Mouse (Mus musculus): ENCODE data around the gene Clybl.

Clybl gene

GRCm38 (mm10) chr14:122251346-122251745 is 69.8 kb downstream of the Clybl start:
- no peak for DNase-seq

GRCm38 (mm10) chr14:122255562-122256260 is 74.2 kb downstream of the Clybl start:
- no peak for DNase-seq

GRCm38 (mm10) chr14:122256261-122256634 is 74.7 kb downstream of the Clybl start:
- no peak for DNase-seq

- DNase-seq = no peak
Observed at GRCm38 (mm10) chr14:122258297-122258696, 76.8 kb downstream of the Clybl start.

- DNase-seq = no peak
Observed at GRCm38 (mm10) chr14:122261250-122261649, 79.7 kb downstream of the Clybl start.

GRCm38 (mm10) chr14:122262851-122263659 is 81.6 kb downstream of the Clybl start:
- DNase-seq = no peak

GRCm38 (mm10) chr14:122265214-122265613 is 83.7 kb downstream of the Clybl start:
- DNase-seq = no peak

GRCm38 (mm10) chr14:122267590-122267989 is 86.1 kb downstream of the Clybl start:
- DNase-seq = no peak

GRCm38 (mm10) chr14:122271104-122271746 is 89.7 kb downstream of the Clybl start:
- no peak for DNase-seq

- DNase-seq = no peak
Observed at GRCm38 (mm10) chr14:122277142-122277541, 95.6 kb downstream of the Clybl start.

- DNase-seq = no peak
Observed at GRCm38 (mm10) chr14:122279462-122280308, 98.2 kb downstream of the Clybl start.

GRCm38 (mm10) chr14:122280309-122281071 is 99.0 kb downstream of the Clybl start:
- no peak for DNase-seq

GRCm38 (mm10) chr14:122281072-122281634 is 99.6 kb downstream of the Clybl start:
- DNase-seq = no peak

- no peak for DNase-seq
Observed at GRCm38 (mm10) chr14:122283959-122284358, 102.5 kb downstream of the Clybl start.

- DNase-seq = no peak
Observed at GRCm38 (mm10) chr14:122296399-122296798, 114.9 kb downstream of the Clybl start.

GRCm38 (mm10) chr14:122296864-122297263 is 115.4 kb downstream of the Clybl start:
- no peak for DNase-seq

GRCm38 (mm10) chr14:122297386-122298109 is 116.0 kb downstream of the Clybl start:
- no peak for DNase-seq

- no peak for DNase-seq
Observed at GRCm38 (mm10) chr14:122300261-122300660, 118.8 kb downstream of the Clybl start.

GRCm38 (mm10) chr14:122303821-122304220 is 122.3 kb downstream of the Clybl start:
- DNase-seq = no peak

- DNase-seq = no peak
Observed at GRCm38 (mm10) chr14:122305132-122305531, 123.6 kb downstream of the Clybl start.

GRCm38 (mm10) chr14:122312415-122312814 is 130.9 kb downstream of the Clybl start:
- no peak for DNase-seq

Data from lung, postnatal 4 days (tissue).